Mouse (Mus musculus): ENCODE measurements around the gene Aloxe3.

Gene Aloxe3

DNA sequence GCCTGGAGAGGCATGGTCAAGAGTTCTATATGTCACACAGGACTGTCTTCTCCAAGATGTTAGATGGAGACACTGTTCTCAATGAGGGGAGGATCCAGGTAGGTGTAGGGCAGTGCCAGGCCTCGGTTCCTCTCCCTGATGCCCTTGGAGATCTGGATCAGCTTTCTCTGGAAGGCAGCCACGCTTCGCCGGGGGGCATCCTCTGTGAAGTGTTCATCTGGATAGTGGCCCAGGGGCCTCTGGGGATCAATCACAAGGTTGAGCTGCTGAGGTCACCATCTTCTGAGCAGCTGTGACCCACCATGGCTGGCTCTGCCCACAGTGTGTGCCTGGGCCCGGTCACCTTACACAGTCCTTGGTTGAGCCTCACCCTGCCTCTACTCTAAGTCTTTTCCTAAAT is 59.3 kb downstream of the Aloxe3 start:
- DNase-seq = no peak

DNA sequence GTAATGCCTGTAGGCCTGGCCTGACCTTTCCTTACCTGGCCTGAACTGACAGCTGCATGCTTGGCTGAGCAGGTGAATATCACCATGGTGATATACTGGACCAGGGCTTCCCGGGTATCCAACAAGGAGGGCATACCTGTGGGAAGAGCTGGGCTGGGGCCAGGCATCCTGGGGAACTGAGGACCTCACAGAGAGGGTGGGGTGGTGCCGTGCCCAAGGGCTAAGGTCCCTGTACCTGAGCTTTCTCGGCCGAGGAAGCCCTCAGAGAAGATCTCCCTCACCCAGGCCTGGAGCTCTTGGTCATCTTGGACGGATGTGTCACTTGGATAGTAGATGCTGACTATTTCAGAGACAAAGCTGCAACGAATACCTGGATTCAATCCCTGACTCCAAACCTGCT is 60.2 kb downstream of the Aloxe3 start:
- DNase-seq = no peak

DNA sequence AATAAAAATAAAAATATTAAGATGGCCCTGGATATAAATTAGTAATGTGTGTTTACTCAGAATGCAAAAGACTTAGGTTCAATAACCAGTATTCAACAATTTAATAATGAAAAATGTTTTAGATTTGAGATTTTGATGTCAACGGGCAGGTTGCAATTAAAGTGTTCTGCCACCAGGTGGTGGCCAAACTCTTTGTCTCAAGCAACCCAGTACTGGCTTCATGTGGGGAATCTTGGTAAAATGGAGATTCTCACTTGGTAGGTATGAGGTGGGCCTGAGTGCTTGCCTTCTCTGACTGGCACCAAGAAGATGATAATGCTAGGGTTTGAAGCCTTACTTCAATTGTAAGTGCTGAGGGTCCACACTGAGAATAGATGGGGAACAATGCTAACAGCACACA is 67.1 kb downstream of the Aloxe3 start:
- peak; percentile 54 for DNase-seq

DNA sequence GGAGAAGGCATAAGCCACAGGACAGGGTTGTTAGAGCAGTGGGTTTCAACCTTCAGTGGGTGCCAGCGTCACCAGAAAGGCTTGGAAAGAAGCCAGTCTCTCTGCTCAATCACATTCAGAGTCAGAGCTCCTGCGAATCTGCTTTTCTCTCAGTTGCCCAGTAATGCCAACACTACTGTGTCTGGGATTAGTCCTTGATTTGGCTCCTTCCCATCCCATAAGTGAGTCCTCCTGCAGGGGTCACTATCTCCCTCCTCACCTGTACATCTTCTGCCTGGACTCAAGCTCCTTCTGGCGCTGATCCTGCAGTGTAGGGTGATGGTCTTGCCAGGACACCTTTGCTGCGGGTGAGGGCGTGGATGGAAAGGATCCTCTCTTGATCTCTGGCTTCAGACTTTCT is 71.1 kb downstream of the Aloxe3 start:
- DNase-seq = no peak

DNA sequence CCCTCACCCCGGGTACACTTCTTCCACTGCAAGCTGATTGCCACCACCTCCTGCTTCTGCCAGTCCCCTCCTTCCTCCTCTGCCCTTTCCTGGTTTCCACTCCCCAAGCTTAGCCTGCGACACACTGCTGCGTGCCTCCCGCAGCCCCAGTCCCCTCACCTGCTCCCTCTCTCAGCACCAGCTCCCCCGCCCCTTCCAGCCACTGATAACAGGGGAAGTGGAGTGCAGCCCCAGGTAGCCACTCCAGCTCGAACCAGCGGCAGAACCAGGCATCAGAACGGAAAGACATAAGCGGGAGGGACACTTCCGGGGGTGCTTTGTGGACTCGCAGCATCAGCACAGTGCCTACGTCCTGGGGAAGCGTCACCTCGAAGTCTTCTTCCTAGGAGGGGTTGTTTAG is 71.5 kb downstream of the Aloxe3 start:
- DNase-seq = peak; percentile 38

DNA sequence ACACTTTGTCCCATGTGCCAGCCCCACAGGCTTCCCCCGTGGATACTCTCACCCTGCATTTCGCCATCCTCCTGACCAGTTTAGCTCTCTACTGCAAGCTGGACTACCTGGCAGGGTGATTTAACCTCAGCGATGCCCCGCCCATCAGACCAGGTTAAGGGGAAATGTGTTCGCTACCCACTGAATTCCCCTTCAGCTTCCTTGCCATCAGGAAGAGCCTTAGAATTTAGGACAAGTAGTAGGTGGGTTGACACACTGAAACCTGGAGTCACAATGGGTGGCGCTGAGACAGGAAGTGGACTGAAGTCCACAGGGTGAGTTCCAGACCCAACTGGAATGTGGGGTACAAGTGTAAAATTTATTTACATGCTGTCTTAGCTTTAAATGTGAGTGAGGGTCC is 72.0 kb downstream of the Aloxe3 start, which contains the start of gene Alox8:
TSS of gene Alox8 (minus strand) at position 101 of the 400 bp plus-strand sequence.
- DNase-seq = no peak
